Mouse (Mus musculus): ENCODE measurements around the gene Eif4ebp2.

Eif4ebp2 gene

DNA sequence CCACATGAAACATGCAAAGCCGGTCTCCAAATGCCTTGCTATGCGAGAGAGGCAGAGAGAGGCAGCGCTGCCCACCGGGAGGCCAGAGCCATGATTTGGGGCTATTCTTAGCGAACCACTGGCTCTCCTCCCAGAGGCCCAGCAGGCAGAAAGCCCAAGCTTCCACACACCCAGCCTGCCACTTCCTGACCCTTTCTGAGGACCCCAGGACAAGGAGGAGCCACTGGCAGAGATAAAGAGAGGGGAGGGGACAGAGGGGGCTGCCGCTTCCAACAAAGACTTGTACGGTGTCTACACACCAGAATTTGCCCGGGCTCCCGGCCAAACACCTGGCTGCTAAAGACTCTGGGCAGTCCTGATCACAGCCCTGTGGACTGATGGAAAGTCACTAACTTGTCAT, 72.3 kb downstream of the Eif4ebp2 start:
- peak; percentile 77 for DNase-seq

DNA sequence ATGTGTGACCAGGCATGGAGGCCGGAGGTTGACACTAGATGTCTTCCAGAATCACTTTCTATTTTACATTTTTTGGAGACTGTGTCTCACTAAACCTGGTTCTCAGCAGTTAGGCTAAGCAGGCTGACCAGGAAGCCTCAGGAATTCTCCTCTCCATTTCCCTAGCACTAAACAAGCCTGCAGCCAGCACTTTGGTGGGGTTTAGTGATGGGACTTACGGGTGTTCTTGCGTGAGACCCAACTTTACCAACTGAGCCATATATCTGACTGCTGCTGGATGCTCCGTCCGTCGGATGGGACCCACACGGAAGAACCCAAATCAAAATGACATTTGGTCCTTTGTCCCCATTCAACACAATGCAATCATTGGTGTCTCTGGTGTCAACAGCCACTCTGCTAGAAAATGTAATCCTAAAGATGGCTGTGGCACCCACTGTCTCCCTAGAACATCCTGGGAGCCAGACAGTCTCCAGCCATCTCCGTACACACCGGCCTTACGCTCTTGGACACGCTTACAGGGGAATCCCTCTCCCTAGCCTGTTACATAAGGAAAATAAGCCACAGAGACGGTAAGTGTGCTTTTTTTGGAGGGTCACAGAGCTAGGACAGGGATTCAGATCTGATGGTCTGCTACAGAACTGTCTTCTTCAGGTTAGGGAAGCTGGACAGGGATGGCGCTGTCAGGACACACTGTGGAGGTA, 73.0 kb downstream of the Eif4ebp2 start:
- no peak for DNase-seq

DNA sequence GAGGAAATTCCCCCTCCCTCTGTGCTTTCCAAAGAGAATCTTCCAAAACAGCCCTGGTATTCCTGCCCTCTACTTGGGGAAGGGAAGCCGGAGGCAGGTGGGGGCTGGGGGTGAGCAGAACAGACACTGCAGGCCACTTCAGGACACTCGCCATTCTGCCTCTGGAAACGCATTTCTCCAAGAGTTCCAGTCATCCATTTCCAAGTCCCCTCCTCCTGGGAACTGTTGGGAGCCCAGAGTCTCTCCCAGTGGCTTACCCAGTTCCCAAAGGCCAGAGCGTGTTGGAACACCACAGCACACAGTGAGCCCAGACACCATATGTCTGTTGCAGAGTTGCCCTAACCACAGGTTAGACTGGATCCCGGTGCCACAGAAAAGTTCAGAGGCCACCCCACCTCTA, 73.8 kb downstream of the Eif4ebp2 start:
- DNase-seq: no peak
